In the genomic region with DNA sequence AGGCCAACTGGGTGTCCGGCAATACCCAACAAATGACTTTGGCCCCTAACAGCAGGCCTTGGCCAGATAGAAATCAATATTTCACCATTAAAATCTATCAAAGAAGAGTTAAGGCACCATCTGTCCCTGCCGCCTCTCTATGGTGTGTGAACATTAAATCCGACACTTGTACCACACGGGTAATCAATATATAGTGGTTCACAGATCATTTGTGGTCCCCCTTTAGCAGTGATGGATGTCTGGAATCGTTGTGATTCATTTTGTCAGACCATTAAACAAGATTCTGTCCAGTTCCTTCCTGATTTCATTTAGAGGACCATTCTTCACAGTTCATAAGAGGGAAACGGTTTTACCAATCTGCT, we compare ENCODE assay signal across 24 mouse cellular contexts.
DNase-seq lines count a peak whose midpoint lies in the region; ATAC-seq lines count a peak whose summit lies in the region.
"Had no signal": no experiment of that assay in that cellular context is flagged by ENCODE, and none has a peak within 500 bp of the region (broad histone marks: within the 10 kb centered on the region; RNA-seq: fewer than 3 reads in every experiment).

No protein-coding gene starts in this region.

- H3K36me3 ChIP-seq in midbrain, embryonic 13.5 days, result no peaks in the 10 kb centered on the region
- H3K36me3 ChIP-seq in midbrain, embryonic 10.5 days, result no peaks in the 10 kb centered on the region
- H3K36me3 ChIP-seq in hindbrain, embryonic 15.5 days, result no peaks in the 10 kb centered on the region
- H3K36me3 ChIP-seq in neural tube, embryonic 12.5 days, result no peaks in the 10 kb centered on the region
- H3K36me3 ChIP-seq: embryonic facial prominence, embryonic 10.5 days; heart, embryonic 13.5 days; midbrain, embryonic 12.5 days had no signal

- no peaks in the 10 kb centered on the region for H3K9me3 ChIP-seq in midbrain, embryonic 13.5 days
- no peaks in the 10 kb centered on the region for H3K9me3 ChIP-seq in midbrain, embryonic 10.5 days (replicated peaks)
- H3K9me3 ChIP-seq in hindbrain, embryonic 15.5 days, result no peaks in the 10 kb centered on the region
- H3K9me3 ChIP-seq in neural tube, embryonic 12.5 days, result no peaks in the 10 kb centered on the region
- H3K9me3 ChIP-seq: embryonic facial prominence, embryonic 10.5 days; heart, embryonic 13.5 days; midbrain, embryonic 12.5 days had no signal

- 0 out of 2 replicates have a peak overlapping the region, but pooled peaks have one; percentile 6 for H3K4me2 ChIP-seq in midbrain, embryonic 13.5 days (replicated peaks)
- peak overlapping the region; percentile 23 for H3K4me2 ChIP-seq in hindbrain, embryonic 15.5 days
- no peak overlapping the region for H3K4me2 ChIP-seq in neural tube, embryonic 12.5 days (replicated peaks)
- H3K4me2 ChIP-seq: midbrain, embryonic 12.5 days had no signal

- ATAC-seq in midbrain, embryonic 13.5 days, result no peak
- ATAC-seq in hindbrain, embryonic 15.5 days (ENCODE audit: low FRiP score, low read depth), result no peak
- peak; percentile 46 for ATAC-seq in neural tube, embryonic 12.5 days (ENCODE audit: low FRiP score, low read depth)
- ATAC-seq: activated CD4-positive, CD25-positive, alpha-beta regulatory T cell, adult 4 months; forebrain, postnatal 0 days had no signal

- 86% methylated on average over 6 of the region's 6 CpGs for WGBS in midbrain, embryonic 13.5 days
- 89% methylated on average over 6 of the region's 6 CpGs for WGBS in midbrain, embryonic 10.5 days
- 61% methylated on average over 6 of the region's 6 CpGs for WGBS in hindbrain, embryonic 15.5 days
- WGBS in neural tube, embryonic 12.5 days, result 71% methylated on average over 6 of the region's 6 CpGs

- DNase-seq in embryo, embryonic 10.5 days (ENCODE audit: low spot score), result peak; percentile 6
- no peak for DNase-seq in embryo, embryonic 9.5 days (ENCODE audit: extremely low spot score)
- no peak for DNase-seq in midbrain, embryonic 10.5 days (ENCODE audit: low spot score)
- no peak for DNase-seq in ovary, postnatal 14 days (ENCODE audit: low spot score)
- no peak for DNase-seq in kidney, postnatal 14 days
- DNase-seq: adrenal gland, postnatal 10 days; cerebellum, adult 18-20 months; cerebellum, postnatal 14 days; forebrain, postnatal 0 days; gastrocnemius, postnatal 36 days; heart, adult 2 months; heart, postnatal 14 days; kidney, adult 18-20 months; lung, postnatal 4 days; thymus, postnatal 25 days had no signal

- no peak overlapping the region for H3K9ac ChIP-seq in midbrain, embryonic 13.5 days (replicated peaks)
- H3K9ac ChIP-seq in hindbrain, embryonic 15.5 days, result no peak overlapping the region
- no peak overlapping the region for H3K9ac ChIP-seq in neural tube, embryonic 12.5 days
- H3K9ac ChIP-seq: forebrain, postnatal 0 days; heart, embryonic 13.5 days; liver, embryonic 14.5 days; midbrain, embryonic 12.5 days had no signal

- peak overlapping the region; percentile 44 for H3K27ac ChIP-seq in midbrain, embryonic 13.5 days
- no peak overlapping the region for H3K27ac ChIP-seq in midbrain, embryonic 10.5 days (replicated peaks)
- peak overlapping the region; percentile 5; the same call in 1 of the 2 replicates for H3K27ac ChIP-seq in hindbrain, embryonic 15.5 days (replicated peaks)
- no peak overlapping the region for H3K27ac ChIP-seq in neural tube, embryonic 12.5 days
- H3K27ac ChIP-seq: embryonic facial prominence, embryonic 10.5 days; heart, adult 2 months; heart, embryonic 13.5 days; left cerebral cortex, adult 2 months; liver, embryonic 14.5 days had no signal

- H3K4me1 ChIP-seq in midbrain, embryonic 13.5 days (replicated peaks), result 0 out of 2 replicates have a peak, but pooled peaks cover 3% of the 10 kb centered on the region
- H3K4me1 ChIP-seq in midbrain, embryonic 10.5 days, result no peaks in the 10 kb centered on the region
- peaks cover 10% of the 10 kb centered on the region; the same call in 1 of the 2 replicates for H3K4me1 ChIP-seq in hindbrain, embryonic 15.5 days (replicated peaks)
- no peaks in the 10 kb centered on the region for H3K4me1 ChIP-seq in neural tube, embryonic 12.5 days
- H3K4me1 ChIP-seq: embryonic facial prominence, embryonic 10.5 days; midbrain, embryonic 12.5 days had no signal

- no peaks in the 10 kb centered on the region for H3K27me3 ChIP-seq in midbrain, embryonic 13.5 days
- no peaks in the 10 kb centered on the region for H3K27me3 ChIP-seq in midbrain, embryonic 10.5 days (ENCODE audit: low read depth, poor library complexity, severe bottlenecking)
- no peaks in the 10 kb centered on the region for H3K27me3 ChIP-seq in hindbrain, embryonic 15.5 days
- H3K27me3 ChIP-seq in neural tube, embryonic 12.5 days (replicated peaks), result no peaks in the 10 kb centered on the region
- H3K27me3 ChIP-seq: heart, embryonic 13.5 days; midbrain, embryonic 12.5 days had no signal

- no peak overlapping the region for H3K4me3 ChIP-seq in midbrain, embryonic 13.5 days (replicated peaks)
- H3K4me3 ChIP-seq in midbrain, embryonic 10.5 days, result no peak overlapping the region
- H3K4me3 ChIP-seq in hindbrain, embryonic 15.5 days, result no peak overlapping the region
- no peak overlapping the region for H3K4me3 ChIP-seq in neural tube, embryonic 12.5 days
- H3K4me3 ChIP-seq: embryonic facial prominence, embryonic 10.5 days; heart, adult 2 months; heart, embryonic 13.5 days; left cerebral cortex, adult 2 months; midbrain, embryonic 12.5 days had no signal

Comparison
In these comparisons a context has a peak if more than half of its experiments do, and no peak if none do; other contexts are left out.
1. H3K27ac ChIP-seq: peak in midbrain, embryonic 13.5 days (single experiment) and hindbrain, embryonic 15.5 days (single experiment); none in midbrain, embryonic 10.5 days (single experiment) and neural tube, embryonic 12.5 days (single experiment).